Mouse (Mus musculus): ENCODE results near the gene Phf21a.
"Not testable (repeated sequence)": the region's sequence is repeated elsewhere in the genome, so short reads cannot be mapped to it uniquely, and the experiment has no call there.

The Phf21a gene

GRCm38 (mm10) chr2:92085721-92086120 is 7.2 kb upstream of the Phf21a start:
- DNase-seq: no peak

- DNase-seq: no peak
Measured at GRCm38 (mm10) chr2:92087065-92087464, 5.9 kb upstream of the Phf21a start.

- DNase-seq: no peak
Measured at GRCm38 (mm10) chr2:92089782-92090181, 3.1 kb upstream of the Phf21a start.

- DNase-seq: not testable (repeated sequence)
Measured at GRCm38 (mm10) chr2:92093503-92093902, 586 bp downstream of the Phf21a start.

GRCm38 (mm10) chr2:92094078-92094477 is 1.2 kb downstream of the Phf21a start:
- DNase-seq: peak; percentile 18 to 48

GRCm38 (mm10) chr2:92100768-92101167 is 7.9 kb downstream of the Phf21a start:
- no peak for DNase-seq

- DNase-seq: no peak
Measured at GRCm38 (mm10) chr2:92124523-92124922, 31.6 kb downstream of the Phf21a start.

GRCm38 (mm10) chr2:92125330-92125729 is 32.4 kb downstream of the Phf21a start:
- DNase-seq: no peak

GRCm38 (mm10) chr2:92130071-92130470 is 37.2 kb downstream of the Phf21a start:
- no peak for DNase-seq

GRCm38 (mm10) chr2:92138736-92139135 is 45.8 kb downstream of the Phf21a start:
- DNase-seq: no peak

GRCm38 (mm10) chr2:92139365-92139764 is 46.4 kb downstream of the Phf21a start:
- no peak for DNase-seq

- DNase-seq: no peak
Measured at GRCm38 (mm10) chr2:92140383-92140782, 47.5 kb downstream of the Phf21a start.

GRCm38 (mm10) chr2:92141073-92141472 is 48.2 kb downstream of the Phf21a start:
- DNase-seq: no peak

GRCm38 (mm10) chr2:92143932-92144331 is 51.0 kb downstream of the Phf21a start:
- no peak for DNase-seq

GRCm38 (mm10) chr2:92147925-92148750 is 55.2 kb downstream of the Phf21a start:
- not testable (repeated sequence) for DNase-seq

- no peak for DNase-seq
Measured at GRCm38 (mm10) chr2:92164291-92164690, 71.4 kb downstream of the Phf21a start.

- no peak for DNase-seq
Measured at GRCm38 (mm10) chr2:92166950-92167349, 74.0 kb downstream of the Phf21a start.

GRCm38 (mm10) chr2:92171046-92171643 is 78.2 kb downstream of the Phf21a start:
- DNase-seq: no peak

GRCm38 (mm10) chr2:92172300-92172699 is 79.4 kb downstream of the Phf21a start:
- DNase-seq: peak; percentile 9 to 15

- DNase-seq: no peak
Measured at GRCm38 (mm10) chr2:92173186-92173585, 80.3 kb downstream of the Phf21a start.

- DNase-seq: no peak
Measured at GRCm38 (mm10) chr2:92174265-92174664, 81.3 kb downstream of the Phf21a start.

- no peak for DNase-seq
Measured at GRCm38 (mm10) chr2:92175002-92175401, 82.1 kb downstream of the Phf21a start.

- DNase-seq: no peak
Measured at GRCm38 (mm10) chr2:92176292-92176691, 83.4 kb downstream of the Phf21a start.

- no peak for DNase-seq
Measured at GRCm38 (mm10) chr2:92182146-92182756, 89.3 kb downstream of the Phf21a start.
